Mouse (Mus musculus) liver, embryonic 12.5 days (tissue): ENCODE data around the gene Naip1. TPM values are rescaled to one million over a fixed set of nuclear protein-coding genes. Genes with fewer than 3 reads are reported as not detected.
"Not testable (repeated sequence)": the region's sequence is repeated elsewhere in the genome, so short reads cannot be mapped to it uniquely, and the experiment has no call there.

Source experiments
- ATAC-seq: fragments of 200-750 bp; cut with Nextera tagmentation; 2 replicates; pipeline ENCODE4 v1.8.0; 2017; ENCODE audit warnings: moderate number of reproducible peaks, mild to moderate bottlenecking, moderate library complexity
- H3K27ac ChIP-seq: fragments of 300-500 bp; sonication (generic); 2 replicates; pipeline ENCODE4 v1.5.1; 2016; ENCODE audit warnings: mild to moderate bottlenecking
- H3K27me3 ChIP-seq: fragments of 300-500 bp; sonication (generic); replicated peaks from 2 replicates; pipeline ENCODE4 v1.6.1; 2016; ENCODE audit warnings: mild to moderate bottlenecking, moderate library complexity
- H3K36me3 ChIP-seq: fragments of 300-500 bp; sonication (generic); 2 replicates; pipeline ENCODE4 v1.6.1; 2016; ENCODE audit warnings: mild to moderate bottlenecking, moderate library complexity
- H3K4me1 ChIP-seq: fragments of 300-500 bp; sonication (generic); 2 replicates; pipeline ENCODE4 v1.6.1; 2016
- H3K4me2 ChIP-seq: fragments of 300-500 bp; sonication (generic); 2 replicates; pipeline ENCODE4 v1.6.1; 2016; ENCODE audit warnings: mild to moderate bottlenecking, moderate library complexity
- H3K4me3 ChIP-seq: fragments of 300-500 bp; sonication (generic); 2 replicates; pipeline ENCODE4 v1.5.1; 2016; ENCODE audit warnings: mild to moderate bottlenecking, moderate library complexity
- H3K9ac ChIP-seq: fragments of 300-500 bp; sonication (generic); 2 replicates; pipeline ENCODE4 v1.6.1; 2016; ENCODE audit warnings: mild to moderate bottlenecking, moderate library complexity
- H3K9me3 ChIP-seq: fragments of 300-500 bp; sonication (generic); replicated peaks from 2 replicates; pipeline ENCODE4 v1.6.1; 2016; ENCODE audit warnings: mild to moderate bottlenecking, moderate library complexity
- WGBS: fragments of 180-500 bp; shearing (Covaris S2); methylation state at CpG from one replicate; pipeline ENCODE4 v1.1.7; 2016; ENCODE audit not compliant: insufficient replicate concordance; 5-methylcytosine and 5-hydroxymethylcytosine counted together
- polyA plus RNA-seq: library from polyadenylated mRNA; unstranded; fragments of >200 nt; fragmentation: Nextera tagmentation; extraction: Ambion mirVana; gene quantifications from 2 replicates; pipeline ENCODE4 v1.2.1, GENCODE M21; 2016

Naip1 gene
- polyA plus RNA-seq, 1 experiment from 2014 or later: not detected

DNA sequence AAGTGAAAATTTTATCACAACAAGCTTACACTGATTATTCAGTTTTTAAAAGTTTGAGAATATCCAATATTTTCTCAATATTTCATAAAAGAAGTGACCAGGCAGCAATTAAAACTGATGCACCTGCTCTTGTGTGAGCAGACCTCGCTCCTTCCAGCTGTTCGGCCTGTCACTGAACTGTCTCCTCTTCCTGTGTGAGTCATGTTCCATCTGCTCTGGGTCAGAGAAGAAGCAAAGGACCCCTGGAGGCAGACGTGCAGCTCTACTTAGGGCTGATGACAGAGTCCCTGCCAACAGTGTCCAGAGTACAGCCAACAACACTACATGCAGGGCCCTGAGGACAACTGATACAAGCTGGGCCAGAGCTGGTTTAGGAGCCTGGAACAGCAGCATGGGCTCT is 12.6 kb downstream of the Naip1 start:
- WGBS: 48% methylated on average over 3 of the region's 3 CpGs
- ATAC-seq: no peak
- Histone ChIP-seq H3K36me3 (no peaks in the 10 kb centered on the region), H3K4me3 (no peak overlapping the region), H3K27ac (no peak overlapping the region), H3K9me3 (no peaks in the 10 kb centered on the region), H3K27me3 (no peaks in the 10 kb centered on the region; the same call in 1 of the 2 replicates), H3K4me1 (no peaks in the 10 kb centered on the region), H3K4me2 (no peak overlapping the region), H3K9ac (no peak overlapping the region)

DNA sequence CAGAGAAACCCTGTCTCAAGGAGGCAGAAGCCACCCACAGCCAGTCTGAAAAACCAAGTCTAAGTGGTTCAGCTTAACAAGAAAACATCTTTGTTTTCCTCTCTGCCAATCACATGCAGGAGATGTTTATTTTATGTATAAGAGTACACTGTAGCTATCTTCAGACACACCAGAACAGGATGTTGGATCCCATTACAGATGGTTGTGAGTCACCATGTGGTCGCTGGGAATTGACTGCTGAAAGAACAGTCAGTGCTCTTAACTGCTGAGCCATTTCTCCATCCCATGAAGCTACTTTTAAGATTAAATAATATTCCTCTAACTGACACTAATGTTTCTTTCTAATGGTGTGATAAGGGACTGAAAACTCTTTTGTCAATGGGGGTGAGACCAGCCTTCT is 14.0 kb downstream of the Naip1 start:
- no peak overlapping the region for H3K9ac ChIP-seq
- no peaks in the 10 kb centered on the region for H3K4me1 ChIP-seq
- H3K27ac ChIP-seq: no peak overlapping the region
- no peaks in the 10 kb centered on the region; the same call in 1 of the 2 replicates for H3K27me3 ChIP-seq
- no peak overlapping the region for H3K4me2 ChIP-seq
- no peaks in the 10 kb centered on the region for H3K36me3 ChIP-seq
- ATAC-seq: no peak
- 28% methylated on average over 1 of the region's 1 CpGs for WGBS
- H3K4me3 ChIP-seq: no peak overlapping the region
- H3K9me3 ChIP-seq: no peaks in the 10 kb centered on the region

DNA sequence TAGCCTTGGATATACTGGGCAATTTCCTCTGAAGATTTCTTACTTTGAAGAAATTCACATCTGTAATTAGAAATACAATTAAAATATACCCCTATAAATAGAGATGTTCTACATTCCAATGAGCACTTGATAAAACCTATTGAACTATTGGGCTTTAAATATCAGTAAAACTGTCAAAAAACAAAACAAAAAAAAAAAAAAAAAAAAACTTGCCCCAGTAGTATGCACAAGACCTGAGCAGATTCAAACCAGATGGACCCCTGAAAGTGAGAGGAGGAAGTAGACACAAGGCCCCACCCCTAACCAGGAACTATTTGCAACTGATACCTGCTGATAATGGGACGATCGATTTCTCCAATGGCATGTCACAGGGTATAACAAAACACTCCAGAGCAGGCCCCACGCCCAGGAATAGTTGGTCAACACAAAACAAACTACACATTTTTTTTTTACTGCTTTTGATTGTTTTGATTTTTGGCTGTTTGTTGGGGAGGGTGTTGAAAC is 15.3 kb downstream of the Naip1 start:
- 31% methylated on average over 3 of the region's 3 CpGs for WGBS

DNA sequence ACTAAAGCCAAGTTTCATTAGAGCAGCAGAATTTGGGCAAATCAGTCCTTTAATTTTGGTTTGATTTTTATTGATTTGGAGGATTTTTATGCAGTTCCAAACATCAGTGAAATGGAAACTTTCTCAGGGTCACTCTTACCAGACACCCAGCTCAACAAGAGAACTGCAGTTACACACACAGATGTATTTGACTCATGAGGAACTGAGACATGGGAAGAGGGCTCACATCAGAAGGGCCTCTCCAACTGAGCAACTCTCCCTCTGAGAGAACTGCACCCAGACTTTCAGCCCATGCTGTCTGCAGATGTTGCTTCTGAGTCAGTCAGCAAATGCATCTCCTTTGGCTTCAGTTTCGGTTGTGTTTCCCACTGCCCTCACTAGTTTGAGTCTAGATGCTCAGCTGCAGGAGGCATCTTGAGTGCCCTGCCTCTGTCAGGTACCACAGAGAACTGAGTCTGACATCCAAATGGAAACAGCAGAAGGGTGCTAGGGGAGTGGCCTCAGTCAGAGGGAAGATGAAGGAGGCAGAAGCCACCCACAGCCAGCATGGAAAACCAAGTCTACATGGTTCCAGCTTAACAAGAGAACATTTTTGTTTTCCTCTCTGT is 16.0 kb downstream of the Naip1 start:
- not testable (repeated sequence) for H3K27me3 ChIP-seq, ATAC-seq, H3K4me3 ChIP-seq, H3K9ac ChIP-seq, H3K27ac ChIP-seq, H3K9me3 ChIP-seq, H3K4me2 ChIP-seq, H3K36me3 ChIP-seq, H3K4me1 ChIP-seq
- 69% methylated on average over 1 of the region's 1 CpGs for WGBS

More for the DNA sequence above, 15.3 kb downstream of the Naip1 start:
- Histone ChIP-seq H3K36me3 (no peaks in the 10 kb centered on the region), H3K4me1 (no peaks in the 10 kb centered on the region), H3K4me2 (no peak overlapping the region), H3K9ac (no peak overlapping the region), H3K9me3 (no peaks in the 10 kb centered on the region), H3K27me3 (no peaks in the 10 kb centered on the region), H3K4me3 (no peak overlapping the region), H3K27ac (no peak overlapping the region)
- ATAC-seq: no peak

DNA sequence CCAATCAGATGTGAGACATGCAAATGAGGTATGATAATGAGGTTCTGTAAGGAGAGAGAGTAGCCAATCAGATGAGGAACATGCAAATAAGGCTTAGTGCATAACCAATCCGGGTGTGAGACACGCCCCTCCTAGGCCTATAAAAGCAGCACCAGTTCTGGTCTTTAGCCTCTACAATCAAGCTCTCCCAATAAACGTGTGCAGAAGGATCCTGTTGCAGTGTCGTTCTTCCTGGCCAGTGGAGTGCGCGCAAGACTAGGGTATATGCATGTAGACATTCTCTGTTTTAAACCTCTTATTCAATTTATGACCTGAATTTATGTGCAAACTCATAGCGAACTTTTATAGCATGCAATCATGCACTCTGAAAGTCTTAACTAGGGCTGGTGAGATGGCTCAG is 32.7 kb downstream of the Naip1 start:
- not testable (repeated sequence) for H3K27me3 ChIP-seq, H3K4me1 ChIP-seq, H3K9ac ChIP-seq, H3K27ac ChIP-seq, H3K36me3 ChIP-seq, H3K4me3 ChIP-seq, H3K4me2 ChIP-seq, ATAC-seq, H3K9me3 ChIP-seq
- 73% methylated on average over 7 of the region's 7 CpGs for WGBS

DNA sequence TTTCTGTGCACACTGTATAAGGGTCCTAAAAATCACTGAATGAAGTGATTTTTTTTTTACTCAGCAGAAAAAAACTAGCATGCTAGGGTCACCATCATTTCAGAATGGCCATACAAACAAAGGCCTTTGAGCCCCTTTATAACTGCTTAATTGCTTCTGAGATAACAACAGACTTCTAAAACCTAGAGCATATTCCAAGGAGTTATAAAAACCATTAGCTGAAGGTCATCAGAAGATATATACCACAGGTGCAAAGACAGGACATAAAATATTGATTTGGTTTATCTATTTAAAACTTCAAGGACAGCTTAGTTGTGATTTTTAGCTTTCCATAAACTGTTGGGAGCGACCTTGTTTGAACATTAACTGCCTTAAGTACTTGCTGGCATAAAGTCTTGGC is 38.2 kb downstream of the Naip1 start:
- H3K4me2 ChIP-seq: no peak overlapping the region
- ATAC-seq: no peak
- no peak overlapping the region for H3K4me3 ChIP-seq
- H3K4me1 ChIP-seq: no peaks in the 10 kb centered on the region
- WGBS: 29% methylated on average over 1 of the region's 1 CpGs
- H3K27ac ChIP-seq: no peak overlapping the region
- no peaks in the 10 kb centered on the region for H3K27me3 ChIP-seq
- H3K9me3 ChIP-seq: peaks cover 10% of the 10 kb centered on the region
- no peaks in the 10 kb centered on the region for H3K36me3 ChIP-seq
- no peak overlapping the region for H3K9ac ChIP-seq

DNA sequence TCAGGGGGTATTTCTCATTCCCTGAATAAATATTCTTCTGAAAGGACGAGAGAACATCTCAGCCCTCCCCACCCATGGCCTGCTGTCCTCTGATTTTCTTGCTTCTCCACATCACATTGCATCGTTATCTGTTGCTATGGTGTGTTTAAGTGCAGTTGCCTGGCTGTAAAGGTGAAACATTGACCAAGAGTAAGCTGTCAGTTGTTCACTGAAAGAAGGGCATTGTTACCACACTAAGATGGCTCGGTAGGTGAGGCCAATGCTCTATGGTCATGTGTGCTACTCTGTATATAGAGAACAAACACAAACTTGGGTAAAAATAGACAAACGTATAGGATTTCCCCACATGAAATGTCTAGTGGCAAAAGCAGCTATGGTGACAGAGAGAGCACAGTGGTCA is 42.8 kb downstream of the Naip1 start:
- no peak overlapping the region for H3K9ac ChIP-seq
- no peak overlapping the region for H3K27ac ChIP-seq
- H3K4me3 ChIP-seq: no peak overlapping the region
- H3K4me1 ChIP-seq: no peaks in the 10 kb centered on the region
- no peaks in the 10 kb centered on the region for H3K9me3 ChIP-seq
- H3K27me3 ChIP-seq: no peaks in the 10 kb centered on the region
- 63% methylated on average over 4 of the region's 4 CpGs for WGBS
- H3K36me3 ChIP-seq: no peaks in the 10 kb centered on the region
- ATAC-seq: no peak
- no peak overlapping the region for H3K4me2 ChIP-seq

DNA sequence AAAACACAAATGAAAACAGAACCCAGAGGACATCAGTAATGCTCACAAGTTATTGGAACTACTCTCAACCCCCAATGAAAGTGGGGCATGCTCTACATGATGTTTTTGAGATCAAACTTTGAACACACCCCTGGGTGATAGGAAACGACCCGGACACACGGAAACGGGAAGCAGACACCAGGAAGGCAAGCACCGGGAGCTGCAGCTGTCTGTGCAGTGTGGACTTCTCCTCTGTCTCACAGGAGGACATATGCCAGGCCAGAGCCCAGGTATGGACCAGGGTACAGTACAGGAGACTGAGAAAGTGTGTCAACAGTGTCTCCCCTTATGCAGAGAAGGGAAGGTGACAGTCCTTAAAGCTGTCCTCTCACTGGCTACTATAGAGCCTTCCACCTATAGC is 43.5 kb downstream of the Naip1 start:
- no peak overlapping the region for H3K27ac ChIP-seq
- WGBS: 67% methylated on average over 5 of the region's 5 CpGs
- H3K36me3 ChIP-seq: no peaks in the 10 kb centered on the region
- no peak overlapping the region for H3K4me3 ChIP-seq
- H3K9ac ChIP-seq: no peak overlapping the region
- H3K4me1 ChIP-seq: no peaks in the 10 kb centered on the region
- ATAC-seq: no peak
- H3K4me2 ChIP-seq: no peak overlapping the region
- H3K27me3 ChIP-seq: no peaks in the 10 kb centered on the region
- no peaks in the 10 kb centered on the region for H3K9me3 ChIP-seq

DNA sequence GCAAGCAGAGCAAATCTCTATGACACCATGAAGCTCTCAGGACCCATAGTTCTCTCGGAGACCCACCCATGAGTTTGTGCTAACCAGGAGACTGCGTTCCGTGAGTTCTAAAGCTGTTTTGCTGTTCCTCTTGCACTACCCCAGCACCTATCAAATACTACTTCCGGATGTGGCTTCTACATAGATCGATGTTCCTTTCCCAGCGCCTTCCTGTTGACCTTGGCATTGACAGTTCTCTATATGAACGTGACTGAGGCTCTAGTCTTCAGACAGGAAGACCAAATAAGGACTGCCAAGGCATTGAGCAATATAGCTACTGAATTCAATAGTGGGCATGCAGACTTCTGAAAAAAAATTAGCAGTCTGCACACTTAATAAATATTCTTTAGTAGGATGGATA is 44.4 kb downstream of the Naip1 start:
- no peak overlapping the region for H3K4me2 ChIP-seq
- H3K27me3 ChIP-seq: no peaks in the 10 kb centered on the region
- H3K36me3 ChIP-seq: no peaks in the 10 kb centered on the region
- H3K9ac ChIP-seq: no peak overlapping the region
- H3K9me3 ChIP-seq: no peaks in the 10 kb centered on the region
- H3K27ac ChIP-seq: no peak overlapping the region
- WGBS: 52% methylated on average over 7 of the region's 7 CpGs
- no peaks in the 10 kb centered on the region for H3K4me1 ChIP-seq
- H3K4me3 ChIP-seq: no peak overlapping the region
- ATAC-seq: no peak

DNA sequence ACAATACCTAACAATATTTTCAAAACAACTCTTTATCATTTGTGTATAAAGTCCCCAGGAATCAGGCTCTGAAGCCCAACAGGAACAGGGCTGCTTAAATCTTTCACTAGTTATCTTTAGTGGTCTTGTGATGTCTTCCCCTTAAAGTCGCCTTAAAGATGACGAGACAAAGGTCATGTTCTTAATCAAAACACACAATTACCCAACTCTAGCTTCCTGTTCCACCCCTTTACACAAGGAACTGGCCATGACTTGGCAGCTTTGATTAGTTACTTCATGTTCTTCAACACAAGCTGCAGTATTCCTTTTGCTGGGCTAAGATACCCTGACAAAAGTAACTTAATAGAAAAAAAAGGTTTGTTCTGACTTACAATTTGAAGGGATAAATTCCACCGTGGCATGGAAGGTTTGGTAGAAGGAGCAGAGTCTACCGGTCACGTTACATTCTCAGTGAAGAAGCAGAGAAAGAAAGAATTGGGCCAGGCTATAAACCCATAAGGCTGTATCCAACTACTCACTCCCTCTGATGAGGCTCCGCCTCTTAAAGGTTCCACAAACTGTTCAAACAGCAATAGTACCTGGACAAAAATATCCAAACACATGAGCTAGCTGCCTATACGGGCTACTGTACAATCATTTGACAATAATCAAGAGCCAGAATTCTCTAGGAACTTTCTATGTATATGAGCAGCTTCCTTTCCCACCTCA is 49.6 kb downstream of the Naip1 start:
- not testable (repeated sequence) for ATAC-seq

DNA sequence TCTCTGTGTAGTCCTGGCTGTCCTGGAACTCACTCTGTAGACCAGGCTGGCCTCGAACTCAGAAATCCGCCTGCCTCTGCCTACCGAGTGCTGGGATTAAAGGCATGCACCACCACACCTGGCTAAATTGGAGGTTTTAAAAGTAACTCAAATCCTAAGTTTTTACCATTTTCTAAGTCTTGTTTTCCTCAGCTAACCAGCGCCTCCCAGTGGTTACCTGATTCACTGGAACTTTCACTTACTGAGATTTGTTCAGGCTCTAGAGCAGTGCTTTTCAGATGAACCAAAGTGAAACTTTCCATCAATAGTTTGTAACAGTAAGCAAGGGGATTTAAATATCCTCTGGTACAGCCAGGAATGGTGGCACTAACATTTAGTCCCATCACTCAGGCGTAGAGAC is 61.6 kb downstream of the Naip1 start:
- H3K4me3 ChIP-seq, H3K36me3 ChIP-seq, H3K4me1 ChIP-seq, H3K9ac ChIP-seq, H3K9me3 ChIP-seq, H3K4me2 ChIP-seq, H3K27ac ChIP-seq, H3K27me3 ChIP-seq, ATAC-seq: not testable (repeated sequence)
- 18% methylated on average over 5 of the region's 5 CpGs for WGBS

More for the DNA sequence above, 49.6 kb downstream of the Naip1 start:
- 53% methylated on average over 7 of the region's 7 CpGs for WGBS
- H3K4me1 ChIP-seq, H3K4me3 ChIP-seq, H3K9ac ChIP-seq, H3K9me3 ChIP-seq, H3K36me3 ChIP-seq, H3K4me2 ChIP-seq, H3K27ac ChIP-seq, H3K27me3 ChIP-seq: not testable (repeated sequence)

DNA sequence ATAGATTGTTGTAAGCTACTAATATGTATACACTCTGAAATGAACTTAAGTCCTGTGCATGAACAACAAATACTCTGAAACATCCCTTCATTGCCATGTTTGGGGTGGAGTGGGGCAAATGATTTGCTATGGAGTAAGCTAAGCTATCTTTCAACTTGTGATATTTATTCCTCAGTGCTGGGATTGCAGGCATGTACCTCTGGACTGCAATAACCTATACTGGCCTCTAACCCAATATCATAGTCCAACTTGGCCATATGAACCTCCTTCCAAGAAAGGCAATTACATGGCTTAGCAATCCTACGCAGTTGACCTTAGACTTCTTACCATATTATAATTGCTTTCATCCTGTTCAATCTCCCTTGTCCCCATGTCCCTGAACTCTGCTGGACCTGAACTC is 82.1 kb downstream of the Naip1 start:
- no peak overlapping the region for H3K27ac ChIP-seq
- ATAC-seq: no peak
- H3K4me3 ChIP-seq: no peak overlapping the region
- no peak overlapping the region for H3K4me2 ChIP-seq
- H3K36me3 ChIP-seq: no peaks in the 10 kb centered on the region
- no peaks in the 10 kb centered on the region for H3K9me3 ChIP-seq
- H3K9ac ChIP-seq: no peak overlapping the region
- 90% methylated on average over 1 of the region's 1 CpGs for WGBS
- H3K4me1 ChIP-seq: no peaks in the 10 kb centered on the region
- no peaks in the 10 kb centered on the region for H3K27me3 ChIP-seq
